Mouse (Mus musculus) neural tube, embryonic 15.5 days (tissue): ENCODE measurements around the gene Prorsd1. TPM values are rescaled to one million over a fixed set of nuclear protein-coding genes. Genes with fewer than 3 reads are reported as not detected.
A peak's percentile ranks its signal among the peaks of the same experiment; 100 is the strongest.
"Not testable (repeated sequence)": the region's sequence is repeated elsewhere in the genome, so short reads cannot be mapped to it uniquely, and the experiment has no call there.

ENCODE experiments used
- ATAC-seq: fragments of 200-750 bp; cut with Nextera tagmentation; 2 replicates; pipeline ENCODE4 v1.8.0; 2017; ENCODE audit warnings: mild to moderate bottlenecking, moderate TSS enrichment, moderate library complexity; ENCODE audit not compliant: low FRiP score
- H3K27ac ChIP-seq: fragments of 300-500 bp; sonication (generic); replicated peaks from 2 replicates; pipeline ENCODE4 v1.5.1; 2015; ENCODE audit warnings: mild to moderate bottlenecking, inconsistent platforms
- H3K27me3 ChIP-seq: fragments of 300-500 bp; sonication (generic); replicated peaks from 2 replicates; pipeline ENCODE4 v1.6.1; 2015; ENCODE audit warnings: inconsistent platforms
- H3K36me3 ChIP-seq: fragments of 300-500 bp; sonication (generic); 2 replicates; pipeline ENCODE4 v1.6.1; 2015; ENCODE audit warnings: inconsistent platforms
- H3K4me1 ChIP-seq: fragments of 300-500 bp; sonication (generic); 2 replicates; pipeline ENCODE4 v1.6.1; 2015; ENCODE audit warnings: inconsistent platforms
- H3K4me2 ChIP-seq: fragments of 300-500 bp; sonication (generic); 2 replicates; pipeline ENCODE4 v1.6.1; 2015; ENCODE audit warnings: inconsistent platforms, mild to moderate bottlenecking, moderate library complexity
- H3K4me3 ChIP-seq: fragments of 300-500 bp; sonication (generic); replicated peaks from 2 replicates; pipeline ENCODE4 v1.5.1; 2015; ENCODE audit warnings: mild to moderate bottlenecking, inconsistent platforms
- H3K9ac ChIP-seq: fragments of 300-500 bp; sonication (generic); replicated peaks from 2 replicates; pipeline ENCODE4 v1.6.1; 2015; ENCODE audit warnings: mild to moderate bottlenecking, inconsistent platforms
- H3K9me3 ChIP-seq: fragments of 300-500 bp; sonication (generic); replicated peaks from 2 replicates; pipeline ENCODE4 v1.6.1; 2016; ENCODE audit warnings: inconsistent platforms
- WGBS: fragments of 180-500 bp; shearing (Covaris S2); methylation state at CpG from one replicate; pipeline ENCODE4 v1.1.7; 2015; ENCODE audit warnings: mixed read lengths; 5-methylcytosine and 5-hydroxymethylcytosine counted together
- polyA plus RNA-seq: library from polyadenylated mRNA; unstranded; fragments of >200 nt; fragmentation: Nextera tagmentation; extraction: Ambion mirVana; gene quantifications from 2 replicates; pipeline ENCODE4 v1.2.1, GENCODE M21; 2015

Prorsd1 gene
- polyA plus RNA-seq, 1 experiment from 2014 or later, result 12.5 TPM

DNA sequence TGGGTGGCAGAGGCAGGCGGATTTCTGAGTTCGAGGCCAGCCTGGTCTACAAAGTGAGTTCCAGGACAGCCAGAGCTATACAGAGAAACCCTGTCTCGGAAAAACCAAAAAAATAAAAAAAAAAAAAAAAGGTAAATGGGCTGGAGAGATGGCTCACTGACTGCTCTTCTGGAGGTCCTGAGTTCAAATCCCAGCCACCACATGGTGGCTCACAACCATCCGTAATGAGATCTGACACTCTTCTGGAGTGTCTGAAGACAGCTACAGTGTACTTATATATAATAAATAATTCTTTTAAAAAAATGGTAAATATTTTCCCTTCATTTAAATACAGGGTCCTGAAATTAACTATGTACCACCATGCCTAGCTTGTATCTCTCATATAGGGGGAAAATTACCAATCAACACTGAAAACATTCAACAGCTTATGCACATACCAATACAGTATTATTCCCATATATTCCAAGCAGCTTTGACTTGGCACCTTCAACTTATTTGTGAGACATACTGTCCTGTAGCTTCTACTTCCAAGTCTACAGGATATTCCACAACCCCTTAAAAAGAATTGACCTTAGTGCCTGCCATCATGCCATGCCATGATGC lies 30.4 kb upstream of the Prorsd1 start:
- Histone ChIP-seq H3K4me1 (peaks cover 15% of the 10 kb centered on the region), H3K36me3 (peaks cover 32% of the 10 kb centered on the region)
- not testable (repeated sequence) for ATAC-seq, H3K27ac ChIP-seq, H3K27me3 ChIP-seq, H3K9ac ChIP-seq, H3K4me2 ChIP-seq, H3K4me3 ChIP-seq, H3K9me3 ChIP-seq
- 87% methylated on average over 4 of the region's 4 CpGs for WGBS

DNA sequence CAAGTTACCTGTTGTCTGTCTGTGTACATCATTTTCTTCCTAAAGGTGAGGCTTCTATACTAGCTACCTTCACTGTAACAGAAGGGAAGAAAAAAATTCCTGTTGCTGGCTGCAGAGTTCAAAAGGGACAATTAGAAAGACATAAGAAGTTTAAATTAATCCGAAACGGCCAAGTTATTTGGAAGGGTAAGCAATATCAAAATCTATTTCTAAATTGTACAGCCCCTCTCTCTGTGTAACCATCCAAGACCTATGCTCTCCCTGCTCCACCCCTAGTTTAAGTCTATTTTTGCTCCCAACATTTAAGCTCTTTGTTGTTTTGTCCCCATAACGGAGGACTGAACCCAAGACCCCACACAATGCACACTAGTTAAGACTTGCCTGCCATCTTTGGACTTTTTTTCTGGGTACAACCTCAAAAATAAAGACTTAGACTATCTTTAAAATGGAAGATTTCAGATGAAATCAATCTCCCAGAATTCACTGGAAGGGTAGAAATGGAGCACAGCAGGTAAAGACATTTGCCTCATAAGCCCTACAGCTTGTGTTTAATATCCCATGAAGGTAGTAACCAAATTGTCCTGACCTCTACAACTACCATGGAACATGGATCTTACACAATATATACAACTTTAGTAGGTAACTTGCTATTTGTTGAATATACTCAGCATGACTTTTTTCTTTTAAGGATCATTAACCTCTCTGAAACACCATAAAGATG lies 29.6 kb upstream of the Prorsd1 start:
- WGBS, result 91% methylated on average over 3 of the region's 3 CpGs
- H3K36me3 ChIP-seq, result peaks cover 34% of the 10 kb centered on the region
- H3K4me1 ChIP-seq, result peaks cover 15% of the 10 kb centered on the region
- ATAC-seq, result no peak
- H3K4me2 ChIP-seq, result no peak overlapping the region
- H3K9ac ChIP-seq, result no peak overlapping the region
- no peaks in the 10 kb centered on the region for H3K9me3 ChIP-seq
- H3K27ac ChIP-seq, result no peak overlapping the region
- no peaks in the 10 kb centered on the region for H3K27me3 ChIP-seq
- H3K4me3 ChIP-seq, result no peak overlapping the region

DNA sequence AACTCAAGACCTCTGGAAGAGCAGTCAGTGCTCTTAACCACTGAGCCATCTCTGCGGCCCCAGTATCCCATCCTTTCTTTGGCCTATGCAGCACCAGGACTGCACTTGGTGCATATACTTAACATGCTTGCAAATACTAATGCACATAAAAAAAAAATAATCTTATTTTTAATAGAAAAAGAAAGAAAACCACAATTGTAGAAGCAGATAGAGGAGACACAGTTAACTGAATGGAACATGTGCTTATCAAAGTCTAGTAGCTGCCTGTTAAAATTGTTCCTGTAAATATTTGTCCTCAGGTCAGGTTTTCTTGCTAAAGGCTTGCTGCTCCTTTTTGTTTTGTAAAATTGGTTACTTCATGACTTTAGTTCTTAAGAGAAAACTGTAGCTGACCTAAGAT lies 23.4 kb upstream of the Prorsd1 start:
- Histone ChIP-seq H3K27me3 (no peaks in the 10 kb centered on the region), H3K4me3 (no peak overlapping the region), H3K27ac (no peak overlapping the region), H3K4me2 (no peak overlapping the region), H3K9ac (no peak overlapping the region), H3K36me3 (peaks cover 53% of the 10 kb centered on the region), H3K4me1 (no peaks in the 10 kb centered on the region), H3K9me3 (no peaks in the 10 kb centered on the region)
- 97% methylated on average over 1 of the region's 1 CpGs for WGBS
- ATAC-seq, result no peak

DNA sequence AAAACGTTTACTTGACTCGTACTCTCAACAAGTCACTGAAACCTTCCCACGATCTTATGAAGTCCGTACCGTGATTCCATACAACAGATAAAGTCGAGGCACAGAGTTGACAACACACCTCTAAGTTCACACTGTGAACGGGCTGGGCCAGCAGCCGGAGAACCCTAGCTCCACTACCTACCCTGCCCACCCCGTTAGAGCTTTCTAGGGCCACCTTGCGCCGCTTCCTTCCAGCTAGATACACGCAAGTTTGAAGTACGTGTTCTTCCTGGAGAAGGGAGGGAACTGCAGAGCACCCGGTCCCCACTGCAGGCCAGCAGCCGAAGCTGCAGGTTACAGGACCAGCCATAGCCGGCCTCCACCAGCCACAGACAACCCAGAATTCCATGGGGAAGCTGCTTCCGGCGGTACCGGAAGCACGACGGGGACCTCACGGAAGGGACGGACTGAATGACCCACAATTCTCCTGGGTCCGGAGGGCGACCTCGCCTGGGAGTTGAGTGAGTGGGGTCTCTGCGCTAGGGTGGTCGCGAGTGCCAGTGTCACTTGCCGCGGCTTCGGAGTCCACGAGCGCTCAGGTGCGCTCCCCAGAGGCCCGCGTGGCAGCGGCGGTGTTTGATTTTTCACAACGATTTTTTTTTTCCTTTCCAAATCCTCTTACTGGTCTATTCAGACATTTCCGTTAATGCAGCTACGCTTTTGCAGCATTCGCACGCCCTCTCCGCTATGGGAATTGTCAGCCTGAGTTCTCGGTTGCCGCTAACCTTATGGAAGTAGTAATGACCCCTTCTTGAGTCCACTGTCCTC lies 11.4 kb upstream of the Prorsd1 start, which contains the start of gene Mtif2:
Mtif2 (plus strand) TSS at position 421 of the 807 bp plus-strand sequence.
- Histone ChIP-seq H3K27ac (peak within 1 kb of the TSS; percentile 82), H3K9ac (peak within 1 kb of the TSS; percentile 59), H3K36me3 (peaks cover 10% of the 10 kb centered on the region), H3K27me3 (no peaks in the 10 kb centered on the region), H3K4me1 (peaks cover 15% of the 10 kb centered on the region), H3K4me3 (peak within 1 kb of the TSS; percentile 54), H3K9me3 (no peaks in the 10 kb centered on the region), H3K4me2 (peak within 1 kb of the TSS; percentile 66)
- ATAC-seq, result peak; percentile 95
- 2% methylated on average over 47 of the region's 47 CpGs for WGBS

DNA sequence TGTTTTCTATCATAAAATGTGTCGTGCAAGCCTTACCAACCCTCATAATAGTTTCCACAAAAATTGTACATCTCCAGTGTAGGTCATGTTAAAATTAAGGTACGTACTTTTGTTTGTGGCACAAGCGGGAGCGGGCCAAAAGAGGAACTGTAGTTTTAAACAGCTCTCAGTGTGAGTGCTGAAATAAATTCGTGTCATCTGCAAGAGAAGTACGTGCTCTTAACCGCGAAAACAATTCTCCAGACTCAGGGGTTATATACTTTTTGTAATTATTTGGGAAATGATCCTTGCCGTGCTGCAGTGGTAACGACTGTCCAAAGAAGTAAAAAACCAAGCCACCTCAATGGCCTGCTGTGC lies 530 bp downstream of the Prorsd1 start:
- Histone ChIP-seq H3K36me3 (peaks cover 3% of the 10 kb centered on the region), H3K4me3 (peak overlapping the region; percentile 55), H3K4me2 (peak overlapping the region; percentile 71), H3K9me3 (no peaks in the 10 kb centered on the region), H3K27ac (peak overlapping the region; percentile 78; the same call in 1 of the 2 replicates), H3K27me3 (no peaks in the 10 kb centered on the region), H3K4me1 (peaks cover 5% of the 10 kb centered on the region), H3K9ac (peak overlapping the region; percentile 62)
- peak; percentile 1; the same call in 1 of the 2 replicates for ATAC-seq
- WGBS, result 28% methylated on average over 10 of the region's 10 CpGs

DNA sequence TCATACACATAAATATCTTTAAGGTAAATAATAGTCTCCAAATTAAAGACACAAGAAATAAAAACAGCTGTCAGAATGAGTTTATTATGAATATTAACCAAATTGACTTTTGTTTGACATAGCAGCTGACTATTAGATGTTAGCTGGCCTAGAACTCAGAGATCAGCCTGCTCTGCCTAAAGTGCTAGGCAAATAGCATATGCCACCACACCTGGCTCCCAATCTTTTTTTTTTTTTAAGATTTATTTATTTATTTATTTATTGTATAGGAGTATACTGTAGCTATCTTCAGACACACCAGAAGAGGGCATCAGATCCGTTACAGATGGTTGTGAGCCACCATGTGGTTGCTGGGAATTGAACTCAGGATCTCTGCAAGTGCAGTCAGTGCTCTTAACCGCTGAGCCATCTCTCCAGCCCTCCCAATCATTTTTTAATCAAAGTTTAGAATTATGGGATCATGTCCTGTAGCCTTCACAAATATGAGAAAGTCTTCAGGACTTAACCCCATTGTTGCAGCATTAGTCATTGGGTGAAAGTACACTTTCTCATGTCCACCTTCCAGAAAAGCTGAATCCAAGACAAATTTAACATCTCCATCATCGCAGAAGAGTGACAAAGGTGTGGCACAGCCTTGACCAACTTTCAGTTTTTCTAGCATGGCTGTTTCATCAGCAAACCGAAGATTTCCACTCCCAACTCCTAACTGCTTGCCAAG lies 1.9 kb downstream of the Prorsd1 start:
- H3K9ac ChIP-seq, result no peak overlapping the region

DNA sequence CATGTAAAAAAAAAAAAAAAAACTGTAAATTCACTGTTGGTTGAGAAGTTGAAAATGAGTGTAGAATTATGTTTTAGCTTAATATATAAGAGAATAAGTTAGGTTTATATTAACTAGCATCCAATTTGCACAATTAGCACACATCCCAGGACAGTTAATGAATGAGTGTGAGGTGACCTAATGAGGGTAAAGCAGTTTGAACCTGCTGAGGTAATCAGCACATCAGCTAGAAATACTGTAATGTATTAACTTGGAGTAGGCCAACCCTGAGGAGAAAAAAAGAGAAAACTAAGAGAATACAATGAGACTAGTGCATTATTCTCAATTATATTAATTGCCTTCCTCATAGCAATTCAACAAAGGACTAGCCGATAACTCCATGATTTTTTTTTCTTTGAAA lies 5.4 kb downstream of the Prorsd1 start:
- Histone ChIP-seq H3K27ac (no peak overlapping the region), H3K36me3 (peaks cover 17% of the 10 kb centered on the region), H3K9ac (no peak overlapping the region), H3K4me1 (no peaks in the 10 kb centered on the region; the same call in 1 of the 2 replicates), H3K4me3 (no peak overlapping the region), H3K9me3 (no peaks in the 10 kb centered on the region), H3K27me3 (no peaks in the 10 kb centered on the region), H3K4me2 (no peak overlapping the region)
- ATAC-seq, result no peak
- 89% methylated on average over 1 of the region's 1 CpGs for WGBS

More for the DNA sequence above, 1.9 kb downstream of the Prorsd1 start:
- peaks cover 5% of the 10 kb centered on the region for H3K4me1 ChIP-seq
- 94% methylated on average over 4 of the region's 4 CpGs for WGBS
- no peak overlapping the region for H3K4me3 ChIP-seq
- no peak overlapping the region for H3K4me2 ChIP-seq
- H3K9me3 ChIP-seq, result no peaks in the 10 kb centered on the region
- no peak for ATAC-seq
- H3K27me3 ChIP-seq, result no peaks in the 10 kb centered on the region
- H3K36me3 ChIP-seq, result peaks cover 3% of the 10 kb centered on the region
- H3K27ac ChIP-seq, result no peak overlapping the region

DNA sequence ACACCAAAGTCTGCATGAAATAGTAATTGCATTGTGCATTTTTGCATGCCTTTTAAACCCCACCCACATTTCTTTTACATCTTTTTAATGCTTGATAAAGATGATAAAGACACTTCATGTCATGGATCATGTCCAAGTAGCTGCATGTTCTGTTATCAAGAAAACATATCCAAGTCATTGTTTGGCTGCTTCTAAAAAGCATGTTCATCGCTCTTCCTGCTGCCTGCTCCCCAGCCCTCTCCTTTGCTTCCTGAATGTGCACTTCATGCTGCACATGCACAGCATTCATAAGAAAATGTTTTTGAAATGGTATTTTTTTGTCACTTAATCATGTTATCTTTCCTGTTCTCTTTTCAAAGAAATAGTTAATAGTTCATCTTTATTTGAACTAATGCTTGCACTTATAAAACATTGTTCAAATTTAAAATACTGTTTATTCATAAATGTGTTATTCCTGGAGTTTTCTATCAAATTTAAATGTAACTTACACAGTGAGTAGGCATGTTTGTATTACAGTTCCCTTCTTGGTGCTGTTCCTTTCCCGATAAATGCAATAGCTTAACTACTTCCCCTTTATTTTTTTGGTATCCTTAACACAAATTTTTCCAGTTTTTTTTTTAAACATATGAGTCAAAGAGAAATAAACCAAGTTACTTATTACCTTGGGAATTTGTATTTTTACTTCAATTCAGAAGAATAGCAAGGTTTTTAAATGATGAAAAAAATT lies 9.8 kb downstream of the Prorsd1 start:
- Histone ChIP-seq H3K27me3 (no peaks in the 10 kb centered on the region), H3K9me3 (no peaks in the 10 kb centered on the region), H3K27ac (no peak overlapping the region), H3K36me3 (peaks cover 35% of the 10 kb centered on the region), H3K4me1 (no peaks in the 10 kb centered on the region), H3K4me3 (no peak overlapping the region), H3K9ac (no peak overlapping the region), H3K4me2 (no peak overlapping the region)
- no peak for ATAC-seq
- 98% methylated on average over 2 of the region's 2 CpGs for WGBS

DNA sequence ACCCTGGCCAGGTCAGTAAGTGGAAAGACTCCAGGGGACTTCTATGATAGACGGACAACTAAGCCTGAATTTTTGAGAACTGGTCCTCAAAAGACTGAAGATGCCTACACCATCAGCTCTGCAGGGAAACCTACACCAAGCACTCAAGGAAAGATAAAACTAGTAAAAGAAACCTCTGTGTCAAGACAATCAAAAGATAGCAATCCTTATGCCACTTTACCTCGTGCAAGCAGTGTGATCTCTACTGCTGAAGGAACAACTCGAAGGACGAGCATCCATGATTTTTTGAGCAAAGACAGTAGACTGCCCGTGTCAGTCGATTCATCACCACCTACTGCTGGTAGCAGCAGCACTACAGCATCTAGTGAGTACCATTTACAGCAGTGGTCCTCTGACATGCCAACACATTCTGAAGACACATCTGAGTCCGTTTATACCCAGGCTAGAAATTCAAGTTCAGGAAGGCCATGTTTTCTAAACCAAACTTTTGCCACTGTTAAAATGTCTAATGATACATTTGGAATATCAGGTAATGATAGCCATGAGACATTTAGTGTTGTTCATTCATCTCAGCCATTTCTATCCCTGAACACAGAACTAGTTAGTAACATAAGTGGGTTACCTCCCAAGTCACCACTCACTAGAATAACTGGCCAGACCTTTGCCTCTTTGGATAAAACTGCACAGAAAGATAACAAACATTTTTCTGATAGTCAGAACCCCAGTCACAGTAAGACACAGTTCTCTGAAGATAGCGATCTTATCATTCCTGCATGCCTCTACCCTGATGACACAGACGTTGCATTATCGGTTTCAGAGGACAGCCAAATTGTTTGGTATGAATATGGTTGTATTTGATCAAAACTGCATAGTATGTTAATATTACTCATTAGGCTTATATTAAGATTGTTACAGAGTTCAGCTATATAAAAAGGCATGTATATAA lies 10.6 kb downstream of the Prorsd1 start:
- Histone ChIP-seq H3K36me3 (peaks cover 40% of the 10 kb centered on the region), H3K27me3 (no peaks in the 10 kb centered on the region), H3K4me3 (no peak overlapping the region), H3K27ac (no peak overlapping the region), H3K9me3 (no peaks in the 10 kb centered on the region), H3K9ac (no peak overlapping the region), H3K4me2 (no peak overlapping the region), H3K4me1 (no peaks in the 10 kb centered on the region)
- 94% methylated on average over 10 of the region's 10 CpGs for WGBS
- no peak for ATAC-seq

DNA sequence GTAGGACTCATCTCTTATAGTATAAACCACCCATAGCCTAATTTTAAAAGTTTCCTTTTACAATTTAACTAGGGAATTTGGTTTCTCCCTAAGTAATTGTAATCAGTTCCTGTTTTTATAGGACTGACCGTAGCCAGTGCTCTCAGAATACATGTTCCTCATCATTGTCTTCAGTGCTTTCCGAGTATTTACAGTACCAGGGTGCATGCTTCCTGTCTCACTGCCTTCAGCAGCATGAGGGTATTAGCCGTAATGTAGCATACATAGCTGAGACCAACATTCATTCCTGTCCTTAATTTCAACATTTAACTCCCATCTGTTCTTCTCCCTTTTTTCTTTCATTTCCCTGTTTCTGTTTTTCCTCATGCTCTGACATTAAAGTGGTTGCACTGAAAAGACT lies 17.9 kb downstream of the Prorsd1 start:
- H3K27me3 ChIP-seq, result no peaks in the 10 kb centered on the region
- peaks cover 34% of the 10 kb centered on the region for H3K36me3 ChIP-seq
- ATAC-seq, result no peak
- no peaks in the 10 kb centered on the region for H3K4me1 ChIP-seq
- H3K27ac ChIP-seq, result no peak overlapping the region
- no peak overlapping the region for H3K9ac ChIP-seq
- H3K9me3 ChIP-seq, result no peaks in the 10 kb centered on the region
- H3K4me3 ChIP-seq, result no peak overlapping the region
- WGBS, result 86% methylated on average over 3 of the region's 3 CpGs
- H3K4me2 ChIP-seq, result no peak overlapping the region
